Mouse (Mus musculus): ENCODE results near the gene Ebp.

DNA sequence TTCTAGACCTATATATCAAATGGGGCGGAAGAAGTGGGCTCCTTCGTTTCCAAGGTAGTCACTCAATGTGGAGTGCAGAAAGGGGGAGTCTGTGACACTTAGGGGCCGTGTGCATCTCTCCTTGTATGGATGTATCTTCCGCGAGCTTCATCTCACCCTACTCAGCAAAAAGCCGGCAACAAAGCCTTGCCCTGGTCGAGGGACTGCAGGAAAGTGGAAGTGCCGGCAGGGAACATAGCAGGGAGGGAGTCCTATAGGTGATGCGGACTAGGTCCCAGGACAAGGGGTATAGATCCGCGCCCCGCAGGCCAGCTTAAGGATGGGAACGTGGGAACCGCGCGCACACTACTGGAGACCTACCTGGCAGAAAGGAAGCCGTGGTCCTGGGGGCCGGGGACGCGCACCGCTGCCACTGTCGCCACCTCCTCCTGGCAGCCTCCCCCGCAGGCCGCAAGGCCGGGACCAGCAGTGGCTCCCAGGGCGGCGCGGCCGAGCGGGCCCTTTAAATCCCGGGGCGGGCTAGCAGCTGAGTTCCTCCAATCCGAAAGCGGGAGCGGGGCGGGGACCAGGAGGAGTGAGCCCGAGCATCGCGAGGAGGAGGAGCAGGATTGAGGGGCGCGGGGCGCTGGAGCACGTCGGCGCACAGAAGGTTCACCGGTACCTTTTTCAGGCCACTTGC is 12.8 kb upstream of the Ebp start, which contains the start of gene Porcn:
- TF ChIP-seq CTCF (IDR thresholded peaks at IDR 0.05; ENCODE audit: extremely low read depth, insufficient read length, insufficient replicate concordance, low read depth, low read length) (no peak), POLR2A (IDR thresholded peaks at IDR 0.05; ENCODE audit: low read depth, low read length) (peak; percentile 20; the same call in 1 of the 2 replicates)

Data from small intestine, adult 2 months (tissue).